Mouse (Mus musculus) CH12.LX (cell line): ENCODE results near the gene Ttc16. TPM values are rescaled to one million over a fixed set of nuclear protein-coding genes. Genes with fewer than 3 reads are reported as not detected.

ENCODE experiments used
- DNase-seq: peaks from one replicate; pipeline ENCODE4 v3.0.0-alpha.2; 2013; ENCODE audit errors: extremely low read depth
- H3K27ac ChIP-seq: 2 replicates; pipeline ENCODE4 v1.5.1; 2012; ENCODE audit warnings: low read depth, mild to moderate bottlenecking, control low read depth, moderate library complexity; ENCODE audit not compliant: insufficient read depth
- H3K27me3 ChIP-seq: replicated peaks from 2 replicates; pipeline ENCODE3; 2012; ENCODE audit warnings: inconsistent platforms
- H3K36me3 ChIP-seq, 2 experiments: replicated peaks in 1 of 2; 2 replicates each; pipeline versions ENCODE3 to v1.6.1; 2012; ENCODE audit warnings: inconsistent platforms in 1 of 2, low read length in 1 of 2, mild to moderate bottlenecking in 1 of 2, mixed read lengths in 1 of 2, moderate library complexity in 1 of 2; ENCODE audit not compliant: control insufficient read depth in 1 of 2, insufficient read depth in 1 of 2
- H3K4me1 ChIP-seq, 2 experiments: 2 replicates each; pipeline ENCODE4 v1.6.1; 2012; ENCODE audit warnings: inconsistent platforms in 1 of 2, moderate library complexity in 1 of 2; ENCODE audit not compliant: insufficient read depth in 2 of 2, control insufficient read depth in 1 of 2
- H3K4me2 ChIP-seq: 2 replicates; pipeline ENCODE4 v1.6.1; 2012; ENCODE audit warnings: low read depth, mild to moderate bottlenecking, control low read depth; ENCODE audit not compliant: poor library complexity, insufficient read depth, severe bottlenecking
- H3K4me3 ChIP-seq, 3 experiments: fragments of 150-350 bp in 1 of 3; sonication (generic) in 1 of 3; replicated peaks in 1 of 3; 2 replicates each; pipeline versions ENCODE3 to v1.5.1; 2011 to 2012; ENCODE audit warnings: low read depth in 2 of 3, low read length in 2 of 3, mild to moderate bottlenecking in 2 of 3, moderate library complexity in 2 of 3, control low read depth in 1 of 3, improper control_type of control experiment in 1 of 3, inconsistent platforms in 1 of 3, mixed read lengths in 1 of 3; ENCODE audit not compliant: poor library complexity in 1 of 3
- H3K79me2 ChIP-seq: replicated peaks from 2 replicates; pipeline ENCODE4 v1.6.1; 2012; ENCODE audit warnings: mild to moderate bottlenecking, moderate library complexity; ENCODE audit not compliant: control insufficient read depth, poor library complexity, insufficient read depth, severe bottlenecking; ENCODE audit errors: extremely low read depth
- H3K9ac ChIP-seq: 2 replicates; pipeline ENCODE4 v1.6.1; 2012; ENCODE audit warnings: low read depth, mild to moderate bottlenecking, control low read depth, moderate library complexity; ENCODE audit not compliant: insufficient read depth
- H3K9me3 ChIP-seq: replicated peaks from 2 replicates; pipeline ENCODE3; 2012; ENCODE audit warnings: low read length, inconsistent platforms, mixed read lengths
- CHD2 ChIP-seq: IDR thresholded peaks from 2 replicates; pipeline ENCODE4 v1.6.1; 2011; ENCODE audit warnings: low read length, improper control_type of control experiment
- ELF1 ChIP-seq: IDR thresholded peaks from 2 replicates; pipeline ENCODE4 v1.6.1; 2014; ENCODE audit warnings: low read depth, mild to moderate bottlenecking, inconsistent platforms, low read length, improper control_type of control experiment
- HCFC1 ChIP-seq: IDR thresholded peaks from 2 replicates; pipeline ENCODE4 v1.6.1; 2012; ENCODE audit warnings: low read depth, mild to moderate bottlenecking, inconsistent platforms, low read length, improper control_type of control experiment
- IRF4 ChIP-seq: IDR thresholded peaks from 2 replicates; pipeline ENCODE4 v1.6.1; 2014; ENCODE audit warnings: low read depth, mild to moderate bottlenecking, inconsistent platforms, low read length, improper control_type of control experiment
- JUND ChIP-seq: conservative IDR thresholded peaks from 2 replicates; pipeline ENCODE4 v1.6.1; 2011; ENCODE audit warnings: low read depth, low read length, improper control_type of control experiment
- KAT2A ChIP-seq: IDR thresholded peaks from 2 replicates; pipeline ENCODE4 v1.6.1; 2012; ENCODE audit warnings: low read length, improper control_type of control experiment, inconsistent platforms; ENCODE audit not compliant: insufficient replicate concordance
- MAFK ChIP-seq: IDR thresholded peaks from 2 replicates; pipeline ENCODE4 v1.6.1; 2011; ENCODE audit warnings: low read length, improper control_type of control experiment; ENCODE audit not compliant: insufficient replicate concordance
- MAX ChIP-seq: IDR thresholded peaks from 2 replicates; pipeline ENCODE4 v1.6.1; 2011; ENCODE audit warnings: low read length, improper control_type of control experiment
- MXI1 ChIP-seq: IDR thresholded peaks from 2 replicates; pipeline ENCODE4 v1.6.1; 2011; ENCODE audit warnings: mild to moderate bottlenecking, low read depth, low read length, improper control_type of control experiment
- MYC ChIP-seq: IDR thresholded peaks from 2 replicates; pipeline ENCODE4 v1.6.1; 2011; ENCODE audit warnings: low read depth, mild to moderate bottlenecking, improper control_type of control experiment, low read length
- NELFE ChIP-seq: IDR thresholded peaks from 2 replicates; pipeline ENCODE4 v1.6.1; 2011; ENCODE audit warnings: low read depth, low read length, improper control_type of control experiment
- NRF1 ChIP-seq: IDR thresholded peaks from 2 replicates; pipeline ENCODE4 v1.6.1; 2014; ENCODE audit warnings: low read depth, mild to moderate bottlenecking, inconsistent platforms, low read length, improper control_type of control experiment, moderate library complexity
- PAX5 ChIP-seq: IDR thresholded peaks from 2 replicates; pipeline ENCODE4 v1.6.1; 2012; ENCODE audit warnings: low read length, inconsistent platforms, mixed read lengths
- POLR2A ChIP-seq: IDR thresholded peaks from 2 replicates; pipeline ENCODE4 v1.6.1; 2011; ENCODE audit warnings: low read depth, mild to moderate bottlenecking, improper control_type of control experiment, low read length
- RCOR1 ChIP-seq: conservative IDR thresholded peaks from 2 replicates; pipeline ENCODE4 v1.6.1; 2012; ENCODE audit warnings: low read depth, mild to moderate bottlenecking, inconsistent platforms, low read length, improper control_type of control experiment
- SIN3A ChIP-seq: IDR thresholded peaks from 2 replicates; pipeline ENCODE4 v1.6.1; 2012; ENCODE audit warnings: low read length, improper control_type of control experiment, inconsistent platforms
- TCF12 ChIP-seq: IDR thresholded peaks from 2 replicates; pipeline ENCODE4 v1.6.1; 2014; ENCODE audit warnings: low read depth, mild to moderate bottlenecking, inconsistent platforms, low read length, improper control_type of control experiment
- USF1 ChIP-seq: IDR thresholded peaks from 2 replicates; pipeline ENCODE4 v1.6.1; 2014; ENCODE audit warnings: low read depth, mild to moderate bottlenecking, inconsistent platforms, low read length, improper control_type of control experiment
- ZNF384 ChIP-seq: IDR thresholded peaks from 2 replicates; pipeline ENCODE4 v1.6.1; 2012; ENCODE audit warnings: low read depth, low read length, improper control_type of control experiment, inconsistent platforms
- dilution Hi-C: fragments of 300-500 bp; cut with MboI; formaldehyde crosslinking; loops from 2 replicates; pipeline ENCODE4 v1.14.3; 2020; ENCODE audit warnings: low sequenced_read_pairs; ENCODE audit not compliant: extremely low pct_unique_long_range_greater_than_20kb, extremely low pct_ligation_motif_present
- in situ Hi-C: fragments of 300-500 bp; cut with MboI; formaldehyde crosslinking; loops from 3 replicates; pipeline ENCODE4 v1.14.3; 2019; ENCODE audit warnings: low sequenced_read_pairs, low pct_ligation_motif_present, low pct_unique_long_range_greater_than_20kb, mixed read lengths
- polyA plus RNA-seq: library from polyadenylated mRNA; unstranded; fragments of >175 nt; gene quantifications from 2 replicates; pipeline ENCODE4 v1.2.1, GENCODE M21; 2012; ENCODE audit warnings: low read depth; ENCODE audit not compliant: insufficient read length
- total RNA-seq, 2 experiments: library from RNA; depleted of rRNA; stranded (reverse); fragments of 300-350 nt in 1 of 2; fragments of >200 nt in 1 of 2; gene quantifications; 2 replicates each; pipeline ENCODE4 v1.2.3; 2012 to 2014

Gene Ttc16
- total RNA-seq (2012; rRNA removed): 0.81 and 0.97 TPM in 2 replicates
- total RNA-seq (2014; rRNA removed): 0.11 TPM in 1 of 2 replicates, not detected in the other
- 0.24 TPM in 1 of 2 replicates, not detected in the other for polyA plus RNA-seq

DNA sequence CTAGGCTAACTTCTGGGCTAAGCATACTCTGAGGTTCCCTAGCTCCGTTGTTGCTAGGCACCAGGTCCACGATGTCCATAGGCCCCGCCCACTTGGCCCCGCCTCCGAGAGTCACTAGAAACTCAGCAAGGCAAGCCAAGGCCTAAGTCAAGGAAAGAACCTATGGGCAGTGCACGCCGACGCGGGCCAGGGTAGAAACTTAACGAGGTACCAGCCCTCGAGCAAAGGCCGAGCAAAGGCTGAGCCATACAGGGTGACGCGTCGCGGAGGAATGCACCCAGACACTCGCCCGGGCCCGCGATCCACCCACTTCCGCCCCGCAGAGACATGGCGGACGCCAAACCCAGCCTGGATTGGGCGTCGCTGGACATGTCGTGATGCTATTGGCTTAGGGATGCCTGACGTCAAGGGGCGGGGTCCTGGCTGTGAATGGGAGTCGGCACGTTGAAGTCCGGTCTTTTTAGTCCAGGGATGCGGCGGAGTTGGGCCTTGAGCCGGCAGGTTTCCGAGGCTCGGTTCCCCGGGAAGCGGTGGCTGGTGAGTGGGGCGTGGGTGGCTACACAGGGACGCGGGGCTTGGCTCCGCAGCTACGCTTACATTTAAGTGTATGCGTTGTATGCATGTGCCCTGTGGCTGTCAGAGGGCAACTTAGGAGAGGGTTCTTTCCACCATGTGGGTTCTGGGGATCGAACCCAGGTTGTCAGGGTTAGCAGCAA, at the start of gene Ttc16, which contains the start of gene Ptrh1:
Gene Ttc16, minus strand, starts transcription at position 275 of the 716 bp plus-strand sequence.
Gene Ptrh1, plus strand, starts transcription at position 428 of the 716 bp plus-strand sequence.
- H3K4me2 ChIP-seq: peak within 1 kb of the TSS; percentile 83
- in situ Hi-C loops (loop anchor here (5.0 to 10.0 kb wide), 2 partner anchors 77 to 159 kb away; no protein-coding TSS in a partner anchor), dilution Hi-C loops (no loop called here)
- peak within 1 kb of the TSS; percentile 22; the same call in 1 of the 2 replicates for H3K9ac ChIP-seq
- DNase-seq: peak; percentile 97
- H3K79me2 ChIP-seq: no peaks in the 10 kb centered on the region
- peaks cover 0 to 21% of the 10 kb centered on the region in 2 experiments for H3K36me3 ChIP-seq
- peak; percentile 88 for TF ChIP-seq HCFC1
- peak; percentile 70 for TF ChIP-seq NRF1
- peak; percentile 78 for TF ChIP-seq POLR2A
- no peak for TF ChIP-seq JUND
- TF ChIP-seq MXI1: peak; percentile 92
- no peak for TF ChIP-seq PAX5
- TF ChIP-seq RCOR1: no peak
- peak; percentile 85 for TF ChIP-seq SIN3A
- TF ChIP-seq NELFE: peak; percentile 56
- TF ChIP-seq IRF4: no peak
- TF ChIP-seq MAFK: no peak
- peak; percentile 99 for TF ChIP-seq ELF1
- TF ChIP-seq TCF12: peak; percentile 52
- TF ChIP-seq CHD2: peak; percentile 43; the same call in 1 of the 2 replicates
- no peak for TF ChIP-seq USF1
- 0 out of 2 replicates have a peak, but pooled peaks have one; percentile 31 for TF ChIP-seq MAX
- TF ChIP-seq KAT2A: peak; percentile 72; the same call in 1 of the 2 replicates
- H3K27ac ChIP-seq: peak within 1 kb of the TSS; percentile 43; the same call in 1 of the 2 replicates
- peaks cover 10% of the 10 kb centered on the region for H3K27me3 ChIP-seq
- H3K4me3 ChIP-seq: peak within 1 kb of the TSS; percentile 60 to 71 (median 71)
- peaks cover 18 to 23% of the 10 kb centered on the region in 2 experiments for H3K4me1 ChIP-seq
- H3K9me3 ChIP-seq: no peaks in the 10 kb centered on the region

DNA sequence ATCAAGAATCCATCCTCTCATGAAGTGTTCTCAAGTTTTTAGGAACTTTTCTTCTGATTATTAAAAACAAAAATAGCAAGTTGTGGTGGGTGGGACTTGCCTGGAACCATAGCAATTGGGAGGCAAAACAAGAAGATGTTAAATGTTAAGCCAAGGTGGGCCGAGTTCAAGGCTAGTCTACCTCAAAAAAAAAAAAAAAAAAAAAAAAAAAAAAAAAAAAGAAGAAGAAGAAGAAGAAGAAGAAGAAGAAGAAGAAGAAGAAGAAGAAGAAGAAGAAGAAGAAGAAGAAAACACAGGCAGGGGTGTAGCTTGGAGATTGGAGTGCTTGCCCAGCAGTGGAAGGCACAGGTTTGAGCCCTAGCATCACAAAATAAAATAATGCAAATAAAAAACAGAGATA, 49.3 kb upstream of the Ttc16 start:
- H3K4me2 ChIP-seq: no peak overlapping the region
- dilution Hi-C loops: no loop called here
- no peak overlapping the region for H3K27ac ChIP-seq
- TF ChIP-seq NRF1 (no peak), SIN3A (no peak), ZNF384 (peak; percentile 63; the same call in 1 of the 2 replicates), ELF1 (no peak), MYC (no peak)
- DNase-seq: no peak
- H3K27me3 ChIP-seq: no peaks in the 10 kb centered on the region
- H3K4me3 ChIP-seq: no peak overlapping the region
- in situ Hi-C loops: no loop called here
- H3K4me1 ChIP-seq: peaks cover 3 to 56% of the 10 kb centered on the region in 2 experiments; a peak in 3 of 4 replicates
- peaks cover 0 to 7% of the 10 kb centered on the region in 2 experiments for H3K36me3 ChIP-seq
- no peaks in the 10 kb centered on the region for H3K79me2 ChIP-seq
- H3K9me3 ChIP-seq: no peaks in the 10 kb centered on the region
- no peak overlapping the region for H3K9ac ChIP-seq
